Mouse (Mus musculus): ENCODE data around the gene Ap2s1.

DNA sequence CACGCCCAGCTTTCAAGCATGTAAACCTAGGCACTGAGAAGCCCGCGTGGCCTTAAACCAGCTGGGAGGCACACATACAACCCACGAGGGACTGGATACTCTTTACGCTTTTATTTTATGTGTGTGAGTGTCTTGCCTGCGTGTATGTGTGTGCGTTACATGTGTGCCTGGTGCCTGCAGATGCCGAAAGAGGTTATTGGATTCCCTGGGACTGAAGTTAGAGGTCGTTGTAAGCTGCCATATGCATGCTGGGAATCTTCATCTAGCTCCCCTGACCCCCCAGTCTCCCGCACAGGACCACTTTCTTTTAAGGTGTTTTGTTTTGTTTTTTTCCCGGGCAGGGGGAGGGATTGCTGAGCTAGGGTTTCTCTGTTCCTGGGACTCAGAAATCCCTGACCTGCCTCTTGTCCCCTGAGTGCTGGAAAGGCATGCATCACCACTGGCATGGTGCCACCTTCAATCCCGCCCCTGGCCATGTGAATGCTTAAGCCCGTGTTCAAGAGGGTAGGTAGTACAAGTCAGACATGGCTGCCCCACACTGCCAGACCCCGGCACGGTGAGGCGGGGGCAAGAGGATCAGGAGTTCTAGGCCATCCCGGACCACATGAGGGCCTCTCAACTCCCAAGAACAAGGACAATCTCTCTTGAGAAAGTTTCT is 45.7 kb downstream of the Ap2s1 start:
- TF ChIP-seq CTCF (IDR thresholded peaks at IDR 0.05; ENCODE audit: borderline replicate concordance, insufficient read depth, low read length) (no peak), POLR2A (IDR thresholded peaks at IDR 0.05; ENCODE audit: low read depth, low read length) (no peak; the same call in 1 of the 2 replicates)

Data from embryonic fibroblast, embryonic 13.5 days (primary cell).